Mouse (Mus musculus) kidney, postnatal 0 days (tissue): ENCODE results near the gene 4930447C04Rik. TPM values are rescaled to one million over a fixed set of nuclear protein-coding genes. Genes with fewer than 3 reads are reported as not detected.

Experiments used
- ATAC-seq: fragments of 200-750 bp; cut with Nextera tagmentation; replicated peaks from 2 replicates; pipeline ENCODE4 v1.8.0; 2017; ENCODE audit warnings: low read depth, moderate number of reproducible peaks, moderate TSS enrichment, moderate library complexity; ENCODE audit not compliant: low FRiP score
- DNase-seq: peaks from one replicate; pipeline ENCODE4 v3.0.0-alpha.2; 2016; ENCODE audit warnings: low spot score
- H3K27ac ChIP-seq: fragments of 300-500 bp; sonication (generic); 2 replicates; pipeline ENCODE4 v1.5.1; 2014; ENCODE audit warnings: mild to moderate bottlenecking
- H3K27me3 ChIP-seq: fragments of 300-500 bp; sonication (generic); 2 replicates; pipeline ENCODE4 v1.6.1; 2014; ENCODE audit warnings: low read length, mixed read lengths; ENCODE audit not compliant: insufficient read depth
- H3K36me3 ChIP-seq: fragments of 300-500 bp; sonication (generic); 2 replicates; pipeline ENCODE4 v1.6.1; 2014; ENCODE audit warnings: low read length, mixed read lengths; ENCODE audit not compliant: insufficient read depth
- H3K4me1 ChIP-seq: fragments of 300-500 bp; sonication (generic); replicated peaks from 2 replicates; pipeline ENCODE4 v1.6.1; 2014; ENCODE audit warnings: antibody characterized with exemption, low read length, mixed read lengths; ENCODE audit not compliant: insufficient read depth
- H3K4me2 ChIP-seq: fragments of 300-500 bp; sonication (generic); 2 replicates; pipeline ENCODE4 v1.6.1; 2014; ENCODE audit warnings: mild to moderate bottlenecking, low read length, moderate library complexity, mixed read lengths
- H3K4me3 ChIP-seq: fragments of 300-500 bp; sonication (generic); replicated peaks from 2 replicates; pipeline ENCODE4 v1.5.1; 2014; ENCODE audit warnings: low read depth, low read length
- H3K9ac ChIP-seq: fragments of 300-500 bp; sonication (generic); 2 replicates; pipeline ENCODE4 v1.6.1; 2014; ENCODE audit warnings: low read depth, low read length
- H3K9me3 ChIP-seq: fragments of 300-500 bp; sonication (generic); replicated peaks from 2 replicates; pipeline ENCODE4 v1.6.1; 2016; ENCODE audit warnings: low read length, inconsistent platforms, mixed read lengths
- CTCF ChIP-seq: IDR thresholded peaks from 2 replicates; pipeline ENCODE4 v1.5.1; 2016; ENCODE audit warnings: antibody characterized with exemption, low read depth, mild to moderate bottlenecking, moderate library complexity
- WGBS: fragments of 180-500 bp; shearing (Covaris S2); extraction: QIAGEN DNeasy Blood & Tissue Kit; methylation state at CpG from one replicate; pipeline ENCODE4 v1.1.7; 2014; 5-methylcytosine and 5-hydroxymethylcytosine counted together
- polyA plus RNA-seq: library from polyadenylated mRNA; unstranded; fragments of >200 nt; fragmentation: Nextera tagmentation; extraction: Ambion mirVana; gene quantifications from 2 replicates; pipeline ENCODE4 v1.2.1, GENCODE M21; 2015

4930447C04Rik gene
- polyA plus RNA-seq, 1 experiment from 2014 or later = 0.55 TPM

DNA sequence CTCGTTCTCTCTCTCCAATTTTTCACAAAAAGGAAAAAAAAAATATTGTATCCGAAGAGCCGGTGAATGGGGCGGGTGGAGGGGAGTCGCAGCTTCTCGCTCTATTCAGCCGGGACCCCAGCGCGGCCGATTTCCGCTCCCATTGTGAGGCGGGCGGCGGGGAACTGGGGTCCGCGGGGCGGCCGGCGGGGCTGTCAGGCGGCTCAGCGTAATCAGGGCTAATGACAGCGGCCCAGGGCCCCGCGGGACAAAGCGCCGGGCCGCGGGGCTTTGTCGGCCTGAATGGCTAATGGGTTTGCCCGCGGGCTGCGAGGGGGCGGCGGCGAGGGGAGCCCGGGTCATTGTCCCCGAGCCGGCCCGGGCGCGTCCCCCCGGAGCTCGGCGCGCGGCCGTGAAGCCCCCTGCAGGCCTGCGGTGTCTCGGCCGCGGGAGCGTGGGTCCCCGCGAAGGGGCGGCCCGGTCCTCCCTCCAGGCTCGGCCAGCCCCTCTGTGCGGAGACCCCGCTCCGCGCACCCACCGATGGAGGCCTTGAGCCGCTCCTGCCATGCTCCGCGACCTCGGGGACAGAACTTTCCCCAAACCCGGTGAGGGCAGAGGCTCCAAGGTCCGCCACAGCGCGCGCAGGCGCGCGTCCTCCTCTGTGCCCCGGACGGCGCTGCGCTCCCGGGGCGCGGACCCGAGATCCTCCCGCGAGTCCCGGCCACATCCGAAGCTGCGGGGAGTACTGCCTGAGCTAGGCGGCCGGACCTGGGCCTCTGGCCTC is 4.9 kb upstream of the 4930447C04Rik start:
- Histone ChIP-seq H3K4me3 (peak overlapping the region; percentile 36), H3K27me3 (peaks cover 88% of the 10 kb centered on the region), H3K9ac (no peak overlapping the region), H3K27ac (no peak overlapping the region), H3K4me1 (peaks cover 8% of the 10 kb centered on the region; the same call in 1 of the 2 replicates), H3K36me3 (no peaks in the 10 kb centered on the region), H3K9me3 (no peaks in the 10 kb centered on the region), H3K4me2 (peak overlapping the region; percentile 50)
- under 1% methylated on average over 74 of the region's 89 CpGs for WGBS
- ATAC-seq = no peak
- no peak for TF ChIP-seq CTCF
- no peak for DNase-seq

DNA sequence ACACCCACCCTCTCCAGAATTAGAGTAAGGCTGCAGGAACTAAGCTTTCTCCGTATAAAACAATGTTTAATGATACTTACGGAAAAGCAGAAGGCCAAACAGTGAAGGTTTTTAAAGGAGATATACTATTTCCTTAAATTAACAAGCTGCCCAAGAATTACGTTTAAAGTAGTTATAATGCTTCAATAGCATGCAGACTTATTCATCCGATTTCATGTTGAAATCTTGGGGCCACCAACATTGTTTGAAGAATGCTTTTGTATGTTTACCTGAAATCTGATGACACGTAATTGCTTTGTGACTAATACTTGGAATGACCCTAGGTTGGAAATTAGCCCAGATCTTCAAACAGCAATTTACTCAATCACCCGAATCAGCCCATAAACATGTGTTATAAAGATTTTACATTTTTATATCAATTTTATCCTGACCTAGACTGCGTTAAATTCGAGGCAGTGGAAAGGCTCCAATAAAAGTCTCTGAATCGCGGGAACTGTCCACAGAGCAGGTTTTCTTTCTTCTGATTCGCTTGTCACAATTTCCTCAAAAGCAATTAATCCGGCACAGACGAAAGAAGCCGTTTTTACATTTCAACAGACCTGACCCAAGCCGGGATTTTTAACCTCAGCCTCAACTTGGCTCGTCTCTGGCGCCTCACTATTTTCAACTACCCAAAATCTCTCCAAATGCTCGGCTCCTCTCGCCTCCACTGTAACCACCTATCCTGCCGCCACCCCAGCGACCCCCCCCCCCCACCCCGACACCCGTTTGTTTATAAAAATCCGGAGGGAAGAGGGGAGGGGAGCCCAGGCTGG is 4.0 kb upstream of the 4930447C04Rik start:
- Histone ChIP-seq H3K4me2 (peak overlapping the region; percentile 50), H3K4me1 (peaks cover 8% of the 10 kb centered on the region; the same call in 1 of the 2 replicates), H3K27ac (no peak overlapping the region), H3K27me3 (peaks cover 92% of the 10 kb centered on the region), H3K9me3 (no peaks in the 10 kb centered on the region), H3K9ac (no peak overlapping the region), H3K36me3 (no peaks in the 10 kb centered on the region), H3K4me3 (peak overlapping the region; percentile 36; the same call in 1 of the 2 replicates)
- no peak for TF ChIP-seq CTCF
- 2% methylated on average over 23 of the region's 24 CpGs for WGBS
- ATAC-seq (no peak), DNase-seq (no peak)

DNA sequence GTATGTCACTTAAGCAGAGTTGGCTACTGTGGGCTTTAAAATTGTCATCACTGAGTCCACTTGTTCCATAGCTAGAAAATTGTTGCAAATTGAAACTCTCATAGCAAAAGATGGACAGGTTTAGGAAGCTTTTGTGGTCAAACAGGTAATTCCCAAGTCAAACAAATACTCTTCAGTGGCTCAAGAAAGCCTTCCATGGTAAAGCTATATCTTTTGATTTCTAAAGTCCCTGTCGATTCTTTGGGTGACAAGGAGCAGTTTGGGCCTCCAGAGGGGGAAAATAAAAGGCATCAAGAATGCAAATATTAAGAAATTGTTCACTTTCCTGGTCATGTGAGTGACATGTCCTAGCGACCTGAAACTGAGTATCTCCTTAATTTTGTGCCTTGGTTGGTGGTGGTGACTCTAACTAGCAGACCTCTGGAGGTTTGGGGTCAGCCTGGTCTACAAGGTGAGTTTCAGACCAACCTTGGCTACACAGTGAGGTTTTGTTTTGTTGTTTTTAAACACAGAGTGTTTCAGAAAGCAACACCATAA is 3.1 kb upstream of the 4930447C04Rik start:
- peaks cover 95% of the 10 kb centered on the region for H3K27me3 ChIP-seq
- no peak overlapping the region for H3K4me2 ChIP-seq
- no peak overlapping the region for H3K4me3 ChIP-seq
- DNase-seq = no peak
- no peak overlapping the region for H3K9ac ChIP-seq
- no peaks in the 10 kb centered on the region for H3K36me3 ChIP-seq
- H3K27ac ChIP-seq = no peak overlapping the region
- TF ChIP-seq CTCF = no peak
- H3K4me1 ChIP-seq = peaks cover 8% of the 10 kb centered on the region; the same call in 1 of the 2 replicates
- 4% methylated on average over 2 of the region's 2 CpGs for WGBS
- H3K9me3 ChIP-seq = no peaks in the 10 kb centered on the region
- no peak for ATAC-seq

DNA sequence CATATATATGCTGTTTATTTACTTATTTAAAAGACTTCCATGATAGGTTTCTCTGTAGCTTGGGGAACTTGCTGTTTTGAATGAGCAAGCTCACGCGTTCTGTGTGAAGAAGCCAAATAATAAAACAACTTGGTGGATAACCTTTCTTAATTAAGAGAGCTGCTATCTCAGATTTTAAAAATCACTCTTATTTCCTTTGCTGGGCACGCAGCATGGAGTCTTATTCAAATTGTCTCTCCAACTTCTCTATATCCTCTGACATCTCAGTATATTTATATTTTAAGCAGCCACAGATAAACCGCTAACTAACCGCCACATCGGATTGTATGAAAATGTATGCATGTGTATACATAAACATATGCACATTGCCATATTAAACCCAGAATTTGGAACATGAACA is 1.6 kb upstream of the 4930447C04Rik start:
- DNase-seq (no peak), ATAC-seq (no peak)
- H3K27me3 ChIP-seq = peaks cover 97% of the 10 kb centered on the region
- no peak overlapping the region for H3K4me3 ChIP-seq
- H3K9ac ChIP-seq = no peak overlapping the region
- WGBS = 19% methylated on average over 6 of the region's 6 CpGs
- peaks cover 8% of the 10 kb centered on the region; the same call in 1 of the 2 replicates for H3K4me1 ChIP-seq
- H3K4me2 ChIP-seq = no peak overlapping the region
- no peak overlapping the region for H3K27ac ChIP-seq
- H3K36me3 ChIP-seq = no peaks in the 10 kb centered on the region
- TF ChIP-seq CTCF = no peak
- H3K9me3 ChIP-seq = no peaks in the 10 kb centered on the region

DNA sequence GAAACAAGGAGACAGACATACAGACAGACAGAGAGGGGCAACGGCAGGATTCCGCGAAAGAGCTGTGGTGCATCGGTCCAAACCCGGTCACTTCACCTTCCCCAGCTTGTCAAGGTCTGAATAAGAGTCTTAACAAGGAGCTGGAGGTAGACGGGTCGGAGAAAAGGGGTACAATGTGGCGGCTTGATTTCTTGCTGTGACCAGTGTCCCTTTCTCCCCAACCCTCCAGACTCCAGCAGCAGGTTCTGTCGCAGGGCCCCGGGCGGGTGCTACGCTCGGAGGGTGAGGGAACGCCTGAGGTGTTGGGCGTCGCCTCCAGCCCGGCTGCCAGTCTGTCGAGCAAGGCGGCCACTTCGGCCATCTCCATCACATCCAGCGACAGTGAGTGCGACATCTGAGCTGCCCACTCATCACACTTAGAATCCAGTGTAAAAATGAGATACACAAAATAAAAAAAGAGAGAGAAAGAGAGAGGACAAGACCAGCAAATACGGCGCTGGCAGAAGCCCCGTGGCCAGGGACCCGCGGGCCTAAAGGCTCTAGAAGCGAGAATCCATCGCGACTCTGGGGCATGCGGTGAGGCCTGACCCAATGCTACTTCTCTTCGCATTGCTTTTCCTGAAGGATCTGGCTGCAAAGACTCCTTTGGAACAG is 951 bp upstream of the 4930447C04Rik start:
- Histone ChIP-seq H3K27me3 (peaks cover 97% of the 10 kb centered on the region), H3K4me2 (no peak overlapping the region), H3K9me3 (no peaks in the 10 kb centered on the region), H3K9ac (no peak overlapping the region), H3K4me1 (peaks cover 8% of the 10 kb centered on the region; the same call in 1 of the 2 replicates), H3K36me3 (no peaks in the 10 kb centered on the region), H3K4me3 (no peak overlapping the region), H3K27ac (no peak overlapping the region)
- 1% methylated on average over 32 of the region's 32 CpGs for WGBS
- TF ChIP-seq CTCF = no peak
- no peak for DNase-seq
- ATAC-seq = no peak
